Mouse (Mus musculus) cerebellum, postnatal 36 days (tissue): ENCODE measurements around the gene Zfp444.

Experiments
- DNase-seq, 2 experiments: peaks; one replicate each; pipeline ENCODE4 v3.0.0; 2021 to 2022; ENCODE audit warnings: mixed read lengths in 2 of 2

Gene Zfp444

DNA sequence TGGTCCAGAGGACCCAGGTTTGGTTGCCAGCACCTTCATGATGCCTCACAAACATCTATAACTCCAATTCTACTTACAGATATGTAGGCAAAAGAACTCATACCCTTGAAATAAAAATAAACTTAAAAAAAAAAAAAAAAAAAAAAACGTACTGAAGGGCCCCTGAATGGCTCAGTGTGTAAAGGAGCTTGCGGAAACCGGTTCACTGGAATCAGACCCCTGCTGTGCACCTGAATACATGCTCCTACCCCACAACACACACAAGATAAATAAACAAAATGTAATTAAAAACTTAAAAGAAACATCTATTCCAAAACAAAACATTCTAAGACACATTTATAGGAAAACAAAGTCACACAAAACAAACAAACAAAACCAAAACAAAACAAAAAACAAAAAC, 48.1 kb downstream of the Zfp444 start:
- DNase-seq: no peak

GRCm38 (mm10) chr7:6221978-6222377, 50.0 kb downstream of the Zfp444 start, which contains the start of gene Zscan5b:
Zscan5b (plus strand) TSS chr7:6222278.
- no peak for DNase-seq

- peak; percentile 4 to 6 for DNase-seq
Measured at GRCm38 (mm10) chr7:6228491-6228890, 56.5 kb downstream of the Zfp444 start.

DNA sequence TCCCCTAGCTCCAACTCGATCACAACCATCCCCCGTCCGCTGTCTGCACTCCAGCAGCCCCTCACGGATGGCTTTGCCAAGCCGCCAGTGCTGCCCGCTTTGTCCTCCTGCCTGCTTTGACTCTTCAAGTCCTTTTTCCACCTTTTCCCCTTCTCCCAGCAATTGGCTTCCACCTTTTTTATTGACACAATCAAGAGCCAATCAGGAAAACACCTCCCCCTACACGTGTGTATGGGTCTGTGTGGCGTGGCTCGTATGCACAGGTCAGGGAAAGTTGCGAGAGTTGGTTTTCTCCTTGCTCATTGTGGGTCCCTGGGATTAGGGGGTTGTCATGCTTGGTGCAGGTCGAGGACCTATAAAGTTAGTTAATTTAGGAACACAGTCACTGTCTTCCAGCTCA, 67.8 kb downstream of the Zfp444 start:
- DNase-seq: no peak

DNA sequence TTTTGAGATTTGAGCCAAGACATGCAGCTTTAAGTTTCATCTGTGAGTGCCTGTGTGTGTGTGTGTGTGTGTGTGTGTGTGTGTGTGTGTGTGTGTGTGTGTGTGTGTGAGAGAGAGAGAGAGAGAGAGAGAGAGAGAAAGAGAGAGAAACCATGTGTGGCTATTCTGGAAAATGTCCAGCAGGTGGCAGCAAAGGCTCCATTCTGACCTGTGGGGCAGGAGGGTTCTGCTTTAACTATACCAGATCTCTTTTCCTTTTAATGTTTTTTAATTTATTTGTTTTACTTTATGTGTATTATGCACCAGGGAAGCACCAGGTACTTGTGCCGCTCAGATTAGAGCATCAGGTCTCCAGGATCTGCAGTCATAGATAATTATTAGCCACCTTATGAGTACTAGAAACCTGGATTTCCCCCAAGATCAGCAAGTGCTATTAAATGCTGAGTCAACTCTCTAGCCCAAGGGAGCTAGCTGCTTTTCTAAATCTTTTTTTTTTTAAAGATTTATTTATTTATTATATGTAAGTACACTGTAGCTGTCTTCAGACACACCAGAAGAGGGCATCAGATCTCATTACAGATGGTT, 68.9 kb downstream of the Zfp444 start:
- peak; percentile 43 to 48 for DNase-seq
